Mouse (Mus musculus) gastrocnemius, postnatal 14 days (tissue): ENCODE data around the gene Fkbp4. TPM values are rescaled to one million over a fixed set of nuclear protein-coding genes. Genes with fewer than 3 reads are reported as not detected.

ENCODE experiments used
- DNase-seq: peaks from one replicate; pipeline ENCODE4 v3.0.0; 2021; ENCODE audit warnings: mixed read lengths
- intact Hi-C: fragments of 180-260 bp; cut with DNase I; formaldehyde crosslinking; loops from one replicate; pipeline ENCODE4 v1.15.1; 2025; ENCODE audit warnings: low total_unique reads
- long read RNA-seq, 2 experiments: library from polyadenylated mRNA; stranded (forward); transcript quantifications; one replicate each; pipeline ENCODE4 v2.0.0; 2021
- total RNA-seq, 2 experiments: library from RNA; stranded (reverse); gene quantifications; 2 replicates each; pipeline ENCODE4 v1.2.3; 2021

Gene Fkbp4
- 10 to 100 TPM; 80.7 to 92.8 TPM for total RNA-seq
- long read RNA-seq, experiment 1, transcript Fkbp4-201 (10 exons, 2,217 nt): major isoform, 164 of 175 reads
- long read RNA-seq, experiment 1, partial matches to known transcripts: 5 of 175 reads
- long read RNA-seq, experiment 1, other reads (novel, unspliced or antisense): 6 of 175 reads
- long read RNA-seq, experiment 2, transcript Fkbp4-201 (10 exons, 2,217 nt): major isoform, 184 of 197 reads
- long read RNA-seq, experiment 2, partial matches to known transcripts: 5 of 197 reads
- long read RNA-seq, experiment 2, other reads (novel, unspliced or antisense): 8 of 197 reads

GRCm38 (mm10) chr6:128438317-128438870 lies at the start of gene Fkbp4:
TSS of gene Fkbp4 (minus strand) at chr6:128438677.
- intact Hi-C loops: no loop called here
- peak; percentile 94 for DNase-seq

GRCm38 (mm10) chr6:128487736-128488135 lies 49.3 kb upstream of the Fkbp4 start:
- intact Hi-C loops: no loop called here
- no peak for DNase-seq

GRCm38 (mm10) chr6:128479463-128480454 lies 41.3 kb upstream of the Fkbp4 start:
- intact Hi-C loops: loop anchor here (5.0 kb wide), 1 partner anchor 37 kb away; no protein-coding TSS in a partner anchor
- DNase-seq: peak; percentile 96

GRCm38 (mm10) chr6:128477495-128477894 lies 39.0 kb upstream of the Fkbp4 start:
- no peak for DNase-seq
- intact Hi-C loops: no loop called here

- intact Hi-C loops: no loop called here
Observed at GRCm38 (mm10) chr6:128474112-128474511, 35.6 kb upstream of the Fkbp4 start.

GRCm38 (mm10) chr6:128469451-128469850 lies 31.0 kb upstream of the Fkbp4 start:
- intact Hi-C loops: no loop called here
- DNase-seq: peak; percentile 59

More at GRCm38 (mm10) chr6:128474112-128474511, 35.6 kb upstream of the Fkbp4 start:
- DNase-seq: no peak

GRCm38 (mm10) chr6:128467298-128467697 lies 28.8 kb upstream of the Fkbp4 start:
- DNase-seq: no peak
- intact Hi-C loops: no loop called here

GRCm38 (mm10) chr6:128466563-128466962 lies 28.1 kb upstream of the Fkbp4 start:
- intact Hi-C loops: no loop called here
- no peak for DNase-seq

- intact Hi-C loops: no loop called here
- no peak for DNase-seq
Observed at GRCm38 (mm10) chr6:128466043-128466442, 27.6 kb upstream of the Fkbp4 start.

- DNase-seq: no peak
- intact Hi-C loops: no loop called here
Observed at GRCm38 (mm10) chr6:128464996-128465395, 26.5 kb upstream of the Fkbp4 start.

GRCm38 (mm10) chr6:128461606-128462005 lies 23.1 kb upstream of the Fkbp4 start:
- intact Hi-C loops: no loop called here
- no peak for DNase-seq

- intact Hi-C loops: no loop called here
- no peak for DNase-seq
Observed at GRCm38 (mm10) chr6:128460729-128461503, 22.4 kb upstream of the Fkbp4 start.

- intact Hi-C loops: no loop called here
- no peak for DNase-seq
Observed at GRCm38 (mm10) chr6:128460321-128460720, 21.8 kb upstream of the Fkbp4 start.

- intact Hi-C loops: no loop called here
- no peak for DNase-seq
Observed at GRCm38 (mm10) chr6:128457186-128457585, 18.7 kb upstream of the Fkbp4 start.

GRCm38 (mm10) chr6:128455835-128456605 lies 17.5 kb upstream of the Fkbp4 start:
- intact Hi-C loops: no loop called here
- DNase-seq: no peak

GRCm38 (mm10) chr6:128447063-128447462 lies 8.6 kb upstream of the Fkbp4 start:
- intact Hi-C loops: no loop called here
- no peak for DNase-seq

- intact Hi-C loops: no loop called here
- DNase-seq: peak; percentile 50
Observed at GRCm38 (mm10) chr6:128445761-128446535, 7.5 kb upstream of the Fkbp4 start.

GRCm38 (mm10) chr6:128440238-128440637 lies 1.8 kb upstream of the Fkbp4 start:
- no peak for DNase-seq
- intact Hi-C loops: loop anchor here (5.0 kb wide), 1 partner anchor 42 kb away; no protein-coding TSS in a partner anchor
